Mouse (Mus musculus) Patski (cell line): ENCODE data around the gene 6430550D23Rik. TPM values are rescaled to one million over a fixed set of nuclear protein-coding genes. Genes with fewer than 3 reads are reported as not detected.

Source experiments
- ATAC-seq: fragments of 100-300 bp; one replicate; pipeline ENCODE4 v1.8.0; 2021
- CTCF ChIA-PET: fragments of 350-600 bp; sonication (Branson Sonifier 250); formaldehyde crosslinking; loops from one replicate; lab custom pipeline; 2022; ENCODE audit warnings: inconsistent platforms; lab: Charles Lee
- POLR2A ChIA-PET: fragments of 350-600 bp; sonication (Branson Sonifier 250); formaldehyde crosslinking; loops from one replicate; lab custom pipeline; 2022; ENCODE audit warnings: antibody characterized with exemption, inconsistent platforms; lab: Charles Lee
- DNase-seq: peaks from one replicate; pipeline ENCODE4 v3.0.0-alpha.2; 2011; ENCODE audit warnings: low read depth, low spot score
- H3K27me3 ChIP-seq: fragments of 371-371 bp; one replicate; pipeline ENCODE4 v1.5.1; 2021
- CTCF ChIP-seq: fragments of 100-300 bp; IDR thresholded peaks from one replicate; pipeline ENCODE4 v1.5.1; 2021
- in situ Hi-C: fragments of 300-500 bp; cut with MboI; formaldehyde crosslinking; loops from 3 replicates; pipeline ENCODE4 v1.11.1; 2018; ENCODE audit warnings: low pct_unique_long_range_greater_than_20kb, mixed read lengths
- polyA plus RNA-seq: library from polyadenylated mRNA; unstranded; gene quantifications from one replicate; pipeline ENCODE4 v1.2.3, GENCODE M21; 2021

6430550D23Rik gene
- polyA plus RNA-seq, 1 experiment from 2014 or later, result 3.4 TPM

DNA sequence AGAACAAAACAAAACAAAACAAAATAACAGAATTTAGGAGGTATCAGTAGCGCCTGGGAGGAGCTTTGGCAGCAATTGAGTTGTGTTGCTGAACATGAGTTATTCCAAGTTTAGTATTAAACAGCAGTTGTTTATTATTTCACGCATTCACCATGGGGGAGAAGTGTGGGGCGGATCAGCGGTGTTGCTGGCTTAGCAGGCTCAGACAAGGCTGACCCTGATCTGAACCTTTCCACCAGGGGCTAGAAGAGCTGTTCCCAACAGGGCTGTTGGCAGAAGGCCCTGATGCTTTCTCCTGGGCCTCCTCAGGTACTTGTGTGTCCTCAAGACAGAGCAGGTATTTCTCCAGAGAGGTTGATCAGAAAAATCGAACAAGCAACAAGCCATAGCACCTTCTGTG lies 47.8 kb downstream of the 6430550D23Rik start:
- no peaks in the 10 kb centered on the region for H3K27me3 ChIP-seq
- ATAC-seq, result no peak
- POLR2A ChIA-PET, result no interaction called here
- no peak for TF ChIP-seq CTCF
- in situ Hi-C loops, result loop anchor here (10.0 to 25.0 kb wide), 2 partner anchors 177 to 285 kb away; partner anchors contain the start of genes Gm28036, Nfs1 and Romo1
- no peak for DNase-seq
- CTCF ChIA-PET, result no interaction called here

DNA sequence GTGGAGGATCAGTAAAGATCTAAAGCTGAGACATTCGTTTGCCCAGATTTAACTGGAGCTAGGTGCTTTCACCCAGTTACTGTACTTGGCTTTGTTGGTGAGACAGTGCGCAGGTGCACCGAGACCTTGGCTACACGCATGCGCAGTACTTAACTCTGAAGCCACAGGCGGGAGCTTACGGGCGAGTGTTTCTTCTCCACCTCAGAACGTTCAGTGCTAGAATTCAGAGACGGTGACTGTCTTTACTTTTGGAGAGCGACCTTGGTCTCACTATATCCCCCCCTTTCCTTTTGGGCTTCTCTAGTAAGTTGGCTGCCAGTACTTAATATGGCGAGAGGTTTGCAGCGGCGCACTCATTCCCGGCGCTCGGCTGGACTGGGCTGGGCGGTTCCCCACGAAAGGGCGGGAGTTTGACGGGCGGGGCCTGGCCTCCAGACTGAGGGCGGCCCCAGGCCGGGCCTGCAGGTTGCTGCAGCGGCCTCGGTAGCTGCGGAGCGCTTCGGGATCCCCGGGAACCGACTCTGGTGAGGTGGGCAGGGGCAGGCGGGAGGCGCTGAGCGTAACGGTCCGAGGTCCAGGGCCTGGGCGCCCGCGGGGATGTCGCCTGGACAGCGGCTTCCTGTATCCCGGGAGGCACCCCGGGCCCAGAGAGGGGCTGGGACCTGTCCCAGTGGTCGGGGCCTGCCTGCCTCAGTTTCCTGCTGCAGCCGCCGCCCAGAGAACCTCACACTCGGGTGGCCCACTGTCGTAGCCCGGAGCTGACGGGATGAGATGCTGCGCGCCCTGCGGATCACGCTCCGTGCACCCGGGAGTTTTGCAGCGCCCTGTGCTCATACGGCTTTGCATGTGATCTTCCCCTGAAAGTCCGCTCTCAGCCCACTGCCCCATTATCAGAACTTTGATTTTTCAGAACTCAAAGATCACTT lies 51.4 kb downstream of the 6430550D23Rik start, which contains the start of gene Cep250:
TSS of gene Cep250 (plus strand) at position 325 of the 926 bp plus-strand sequence.
- peak; percentile 93 for ATAC-seq
- no peaks in the 10 kb centered on the region for H3K27me3 ChIP-seq
- POLR2A ChIA-PET, result interaction anchor here (0.6 to 1.4 kb wide), 4 partner anchors 16 to 155 kb away, joined by 3 read pairs; partner anchors contain the start of genes Cpne1, Gm15557 and Rbm12

DNA sequence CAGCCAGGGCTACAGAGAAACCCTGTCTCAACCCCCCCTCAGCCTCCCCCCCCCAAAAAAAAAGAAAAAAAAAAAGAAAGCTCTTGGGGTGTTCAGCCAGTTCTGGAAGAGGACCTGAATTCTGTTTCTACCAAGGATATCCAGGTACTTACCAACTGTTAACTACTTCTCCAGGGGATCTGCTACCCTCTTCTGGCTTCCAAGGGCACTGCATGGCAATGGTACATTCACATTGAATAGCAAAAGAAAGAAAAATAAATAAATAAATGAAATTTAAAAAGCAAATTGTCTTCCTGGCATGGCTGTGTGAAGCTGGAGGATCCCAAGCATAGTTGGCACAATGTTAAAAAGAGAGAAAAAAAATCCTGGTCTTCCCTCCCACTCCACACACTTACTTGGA lies 55.8 kb downstream of the 6430550D23Rik start:
- CTCF ChIA-PET, result interaction anchor here (0.7 to 2.0 kb wide), 6 partner anchors 8 to 290 kb away, joined by 3 to 5 read pairs (median 3); no protein-coding TSS in a partner anchor
- POLR2A ChIA-PET, result no interaction called here
- in situ Hi-C loops, result loop anchor here (10.0 to 25.0 kb wide), 2 partner anchors 185 to 277 kb away; partner anchors contain the start of genes Gm28036, Nfs1 and Romo1
- no peaks in the 10 kb centered on the region for H3K27me3 ChIP-seq
- DNase-seq (no peak), ATAC-seq (no peak)
- TF ChIP-seq CTCF, result peak; percentile 69

More for the DNA sequence above, 51.4 kb downstream of the 6430550D23Rik start, which contains the start of gene Cep250:
- CTCF ChIA-PET, result interaction anchor here (0.8 to 1.0 kb wide), 2 partner anchors 22 to 260 kb away, joined by 3 read pairs; no protein-coding TSS in a partner anchor
- no peak for TF ChIP-seq CTCF
- in situ Hi-C loops, result loop anchor here (10.0 to 25.0 kb wide), 2 partner anchors 181 to 282 kb away; partner anchors contain the start of genes Gm28036, Nfs1 and Romo1
- peak; percentile 77 for DNase-seq

DNA sequence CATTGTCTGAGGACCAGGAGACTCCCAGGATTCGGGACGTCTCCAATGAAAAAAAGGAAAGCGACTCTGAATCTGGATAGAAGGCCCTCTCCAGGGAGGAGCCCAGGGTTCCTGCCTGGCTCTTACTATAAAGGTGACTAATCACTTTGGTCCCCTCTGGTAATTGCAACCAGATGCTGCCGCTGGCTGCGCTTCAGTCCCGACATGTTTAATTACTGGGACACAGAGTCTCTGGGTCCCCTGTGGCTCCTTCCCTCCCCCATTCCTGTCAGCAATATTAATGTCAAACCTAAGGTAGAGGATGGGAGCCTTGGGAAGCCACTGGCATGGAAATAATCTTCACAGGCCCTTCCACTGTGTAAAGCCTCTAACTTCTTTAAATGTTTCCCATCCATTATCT lies 58.4 kb downstream of the 6430550D23Rik start:
- TF ChIP-seq CTCF, result no peak
- in situ Hi-C loops, result loop anchor here (5.0 kb wide), 1 partner anchor 102 kb away; no protein-coding TSS in a partner anchor
- no peak for ATAC-seq
- ChIA-PET CTCF (no interaction called here), POLR2A (interaction anchor here (0.6 kb wide), 1 partner anchor 122 kb away, joined by 4 read pairs; no protein-coding TSS in a partner anchor)
- no peaks in the 10 kb centered on the region for H3K27me3 ChIP-seq
- no peak for DNase-seq

DNA sequence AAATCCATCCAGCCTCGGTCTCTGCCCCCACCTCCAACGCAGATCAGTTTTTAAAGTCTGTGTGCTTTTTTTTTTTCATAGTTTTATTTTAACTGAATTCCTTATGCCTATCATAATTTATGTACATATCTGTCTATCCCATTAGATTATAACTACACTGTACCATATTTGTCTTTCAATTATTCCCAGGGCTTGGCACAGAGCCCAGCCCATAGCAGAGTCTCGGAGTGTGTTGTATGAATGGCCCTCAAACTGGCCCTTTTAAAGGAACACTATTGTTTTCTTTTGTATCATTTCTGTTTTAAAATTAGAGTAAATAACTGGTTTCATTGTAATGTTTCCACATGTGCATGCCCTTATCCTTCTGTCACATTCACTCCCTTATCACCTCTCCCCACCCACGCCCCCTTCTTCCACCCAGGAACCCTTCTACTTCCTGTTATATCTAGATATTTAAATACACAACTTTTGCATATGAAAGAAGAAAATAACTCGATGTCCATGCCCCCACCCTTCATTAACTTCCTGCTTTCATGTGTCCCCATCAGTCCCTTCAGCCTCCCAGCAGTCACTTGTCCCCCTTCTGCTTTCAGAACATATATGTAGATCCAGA lies 60.3 kb downstream of the 6430550D23Rik start:
- DNase-seq (no peak), ATAC-seq (no peak)
- POLR2A ChIA-PET, result no interaction called here
- H3K27me3 ChIP-seq, result no peaks in the 10 kb centered on the region
- in situ Hi-C loops, result loop anchor here (5.0 kb wide), 1 partner anchor 100 kb away; no protein-coding TSS in a partner anchor
- CTCF ChIA-PET, result interaction anchor here (2.4 kb wide), 1 partner anchor 98 kb away, joined by 14 read pairs; no protein-coding TSS in a partner anchor
- TF ChIP-seq CTCF, result no peak

DNA sequence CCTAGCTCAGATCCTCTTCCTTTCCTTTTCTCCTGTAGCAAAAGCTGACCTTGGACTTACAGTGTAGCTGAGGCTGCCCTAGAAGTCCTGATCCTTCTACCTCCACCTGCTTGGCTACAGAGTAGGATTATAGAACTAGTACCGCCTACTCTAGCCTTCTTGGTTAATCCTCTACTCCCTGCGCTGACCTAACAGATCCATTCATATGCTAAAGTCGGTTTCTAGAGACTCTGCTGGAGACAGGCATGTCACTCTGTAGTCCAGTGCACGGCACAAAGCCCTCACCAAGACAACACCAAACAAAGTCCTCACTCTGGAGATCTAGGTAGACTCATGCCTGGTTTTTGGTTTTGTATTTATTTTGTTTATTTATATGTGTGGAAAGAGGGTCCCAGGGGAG lies 61.3 kb downstream of the 6430550D23Rik start:
- ChIA-PET POLR2A (no interaction called here), CTCF (interaction anchor here (0.7 to 2.4 kb wide), 12 partner anchors 13 to 250 kb away, joined by 3 to 16 read pairs (median 4); partner anchors contain the start of gene Uqcc1)
- DNase-seq, result no peak
- no peak for TF ChIP-seq CTCF
- in situ Hi-C loops, result loop anchor here (5.0 kb wide), 1 partner anchor 99 kb away; no protein-coding TSS in a partner anchor
- no peak for ATAC-seq
- H3K27me3 ChIP-seq, result no peaks in the 10 kb centered on the region

DNA sequence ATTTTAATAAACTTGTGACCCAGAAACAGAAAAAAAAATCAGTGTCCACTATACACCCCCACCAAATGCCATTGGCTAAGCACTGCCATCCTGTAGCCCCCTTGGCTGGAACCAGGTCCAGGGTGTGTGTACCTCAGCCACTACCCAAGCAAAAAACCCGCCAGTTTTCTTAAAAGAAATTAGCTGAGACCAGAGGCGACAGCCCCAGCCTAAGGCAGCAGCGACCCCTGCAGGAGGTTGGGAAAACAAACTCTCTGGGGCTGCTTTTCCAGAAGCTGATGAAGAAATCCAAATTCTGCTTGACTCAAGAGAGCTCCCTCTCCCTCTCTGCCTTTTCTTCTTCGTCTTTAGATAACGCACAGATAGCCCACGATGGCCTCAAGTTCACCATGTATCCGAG lies 61.7 kb downstream of the 6430550D23Rik start:
- no peak for ATAC-seq
- POLR2A ChIA-PET, result no interaction called here
- no peaks in the 10 kb centered on the region for H3K27me3 ChIP-seq

DNA sequence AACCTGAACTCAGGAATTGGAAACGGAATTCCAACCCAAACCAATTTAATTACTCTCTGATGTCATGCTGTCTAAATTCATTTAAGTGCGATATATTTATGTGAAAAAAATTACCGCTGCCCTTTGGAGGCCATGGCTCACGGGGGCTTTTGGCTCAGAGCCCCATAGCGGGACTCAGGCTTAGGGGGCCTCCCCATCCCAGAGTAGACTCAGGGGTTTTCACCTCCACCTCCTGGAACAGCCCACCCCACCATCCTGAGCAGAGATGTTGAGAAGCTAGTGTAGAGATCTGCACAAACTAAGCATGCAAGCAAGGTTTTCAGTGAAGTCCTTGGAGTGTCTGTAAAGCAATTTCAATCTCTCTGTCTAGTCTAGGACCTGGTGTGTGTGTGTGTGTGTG lies 62.2 kb downstream of the 6430550D23Rik start:
- POLR2A ChIA-PET, result no interaction called here
- DNase-seq (no peak), ATAC-seq (no peak)
- H3K27me3 ChIP-seq, result no peaks in the 10 kb centered on the region
- TF ChIP-seq CTCF, result no peak
- in situ Hi-C loops, result loop anchor here (5.0 kb wide), 1 partner anchor 98 kb away; no protein-coding TSS in a partner anchor
- CTCF ChIA-PET, result interaction anchor here (1.0 to 2.4 kb wide), 9 partner anchors 12 to 250 kb away, joined by 3 to 16 read pairs (median 4); no protein-coding TSS in a partner anchor

More for the DNA sequence above, 61.7 kb downstream of the 6430550D23Rik start:
- no peak for DNase-seq
- in situ Hi-C loops, result loop anchor here (5.0 kb wide), 1 partner anchor 99 kb away; no protein-coding TSS in a partner anchor
- CTCF ChIA-PET, result interaction anchor here (0.7 to 2.4 kb wide), 12 partner anchors 13 to 250 kb away, joined by 3 to 16 read pairs (median 4); partner anchors contain the start of gene Uqcc1
- peak; percentile 97 for TF ChIP-seq CTCF

DNA sequence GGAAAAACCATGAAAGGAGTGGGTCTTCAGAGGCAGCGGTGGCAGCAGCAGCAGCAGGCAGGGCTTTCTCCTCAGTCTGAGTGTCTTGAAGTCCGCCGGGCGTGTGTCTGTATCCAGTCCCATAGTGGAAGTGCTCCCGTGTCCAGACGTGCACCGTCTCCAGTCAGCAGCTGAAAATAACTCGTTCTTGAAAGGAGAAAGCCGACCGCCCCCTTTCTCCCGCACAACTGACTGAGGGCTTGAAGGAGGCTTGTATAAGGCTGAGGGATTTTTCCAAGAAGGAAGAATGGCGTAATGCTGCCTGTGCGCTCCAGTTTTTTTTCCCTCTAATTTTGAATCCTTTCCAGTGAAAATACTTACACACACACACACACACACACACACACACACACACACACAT lies 62.7 kb downstream of the 6430550D23Rik start, which contains the start of gene Gdf5:
TSS of gene Gdf5 (minus strand) at position 244 of the 400 bp plus-strand sequence.
- CTCF ChIA-PET, result interaction anchor here (2.0 to 2.4 kb wide), 3 partner anchors 59 to 112 kb away, joined by 5 to 16 read pairs (median 14); no protein-coding TSS in a partner anchor
- DNase-seq, result no peak
- in situ Hi-C loops, result loop anchor here (5.0 kb wide), 1 partner anchor 98 kb away; no protein-coding TSS in a partner anchor
- ATAC-seq, result no peak
- TF ChIP-seq CTCF, result no peak
- POLR2A ChIA-PET, result no interaction called here
- no peaks in the 10 kb centered on the region for H3K27me3 ChIP-seq
